Mouse (Mus musculus) forebrain, embryonic 13.5 days (tissue): ENCODE measurements around the gene Gm16430. TPM values are rescaled to one million over a fixed set of nuclear protein-coding genes. Genes with fewer than 3 reads are reported as not detected.
"Not testable (repeated sequence)": the region's sequence is repeated elsewhere in the genome, so short reads cannot be mapped to it uniquely, and the experiment has no call there.

Experiments used
- ATAC-seq: fragments of 200-750 bp; cut with Nextera tagmentation; 2 replicates; pipeline ENCODE4 v1.8.0; 2017
- H3K27ac ChIP-seq: fragments of 300-500 bp; sonication (generic); 2 replicates; pipeline ENCODE4 v1.5.1; 2015; ENCODE audit warnings: inconsistent platforms, mild to moderate bottlenecking, moderate library complexity
- H3K27me3 ChIP-seq: fragments of 300-500 bp; sonication (generic); 2 replicates; pipeline ENCODE4 v1.6.1; 2015; ENCODE audit warnings: mild to moderate bottlenecking, inconsistent platforms
- H3K36me3 ChIP-seq: fragments of 300-500 bp; sonication (generic); 2 replicates; pipeline ENCODE4 v1.6.1; 2015; ENCODE audit warnings: mild to moderate bottlenecking, inconsistent platforms; ENCODE audit not compliant: poor library complexity, severe bottlenecking
- H3K4me1 ChIP-seq: fragments of 300-500 bp; sonication (generic); 2 replicates; pipeline ENCODE4 v1.6.1; 2015; ENCODE audit warnings: inconsistent platforms
- H3K4me2 ChIP-seq: fragments of 300-500 bp; sonication (generic); 2 replicates; pipeline ENCODE4 v1.6.1; 2015; ENCODE audit warnings: inconsistent platforms, mild to moderate bottlenecking, moderate library complexity
- H3K4me3 ChIP-seq: fragments of 300-500 bp; sonication (generic); 2 replicates; pipeline ENCODE4 v1.5.1; 2015; ENCODE audit warnings: mild to moderate bottlenecking, inconsistent platforms
- H3K9ac ChIP-seq: fragments of 300-500 bp; sonication (generic); 2 replicates; pipeline ENCODE4 v1.6.1; 2015; ENCODE audit warnings: mild to moderate bottlenecking, inconsistent platforms
- H3K9me3 ChIP-seq: fragments of 300-500 bp; sonication (generic); replicated peaks from 2 replicates; pipeline ENCODE4 v1.6.1; 2016; ENCODE audit warnings: inconsistent platforms
- WGBS: fragments of 180-500 bp; shearing (Covaris S2); methylation state at CpG from one replicate; pipeline ENCODE4 v1.1.7; 2015; 5-methylcytosine and 5-hydroxymethylcytosine counted together
- polyA plus RNA-seq: library from polyadenylated mRNA; unstranded; fragments of >200 nt; fragmentation: Nextera tagmentation; extraction: Ambion mirVana; gene quantifications from 2 replicates; pipeline ENCODE4 v1.2.1, GENCODE M21; 2015

Gene Gm16430
- not detected in 2 replicates for polyA plus RNA-seq

DNA sequence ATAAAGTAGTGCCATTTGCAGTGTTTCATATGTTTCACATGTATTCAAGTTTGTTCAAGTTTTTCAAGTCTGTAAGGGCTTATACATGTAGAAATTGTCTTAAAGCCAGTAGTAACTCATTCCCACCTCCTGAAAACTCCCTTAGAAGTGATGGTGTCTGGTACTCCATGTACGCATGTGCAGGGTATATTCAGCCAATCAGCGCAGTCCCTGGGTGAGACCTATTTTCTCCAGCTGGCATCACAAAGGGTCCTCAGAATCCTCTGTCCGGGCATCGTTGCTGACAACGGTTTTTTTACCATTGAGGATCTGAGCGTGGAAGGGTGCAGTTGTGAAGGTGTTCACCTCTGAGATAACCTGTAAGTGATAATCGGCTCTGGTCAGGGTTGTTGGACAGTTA is at the start of gene Gm16430:
TSS of gene Gm16430 (plus strand) at position 301 of the 400 bp plus-strand sequence.
- not testable (repeated sequence) for H3K27me3 ChIP-seq, H3K4me2 ChIP-seq
- no CpG with 5 or more reads among the region's 7 CpGs for WGBS

More for the DNA sequence above, at the start of gene Gm16430:
- ATAC-seq, H3K4me3 ChIP-seq, H3K9me3 ChIP-seq, H3K36me3 ChIP-seq, H3K9ac ChIP-seq, H3K4me1 ChIP-seq, H3K27ac ChIP-seq: not testable (repeated sequence)

Other genes starting within 250 kb of the Gm16430 start
- not detected in 2 replicates for gene Gm16405, start 91.0 kb upstream of the Gm16430 start, polyA plus RNA-seq